Mouse (Mus musculus) liver, embryonic 14.5 days (tissue): ENCODE results near the gene Ndufaf2. TPM values are rescaled to one million over a fixed set of nuclear protein-coding genes. Genes with fewer than 3 reads are reported as not detected.

Source experiments
- ATAC-seq: fragments of 200-750 bp; cut with Nextera tagmentation; 2 replicates; pipeline ENCODE4 v1.8.0; 2017; ENCODE audit warnings: moderate number of reproducible peaks, mild to moderate bottlenecking, moderate library complexity; ENCODE audit not compliant: insufficient read depth
- DNase-seq, 3 experiments: peaks; one replicate each; pipeline ENCODE4 v3.0.0-alpha.2; 2012 to 2013; ENCODE audit warnings: low read depth in 3 of 3, low spot score in 3 of 3
- H3K27ac ChIP-seq: fragments of 300-500 bp; sonication (generic); 2 replicates; pipeline ENCODE4 v1.5.1; 2014; ENCODE audit warnings: moderate library complexity, mild to moderate bottlenecking, control low read depth, inconsistent platforms
- H3K27me3 ChIP-seq: fragments of 300-500 bp; sonication (generic); 2 replicates; pipeline ENCODE4 v1.6.1; 2014; ENCODE audit warnings: mild to moderate bottlenecking, low read length, moderate library complexity; ENCODE audit not compliant: control insufficient read depth, insufficient read depth
- H3K36me3 ChIP-seq: fragments of 300-500 bp; sonication (generic); replicated peaks from 2 replicates; pipeline ENCODE4 v1.6.1; 2014; ENCODE audit warnings: low read depth; ENCODE audit not compliant: control insufficient read depth, insufficient read depth
- H3K4me1 ChIP-seq, 2 experiments: fragments of 200-500 bp in 1 of 2; fragments of 300-500 bp in 1 of 2; sonication (generic) in 1 of 2; replicated peaks; 2 replicates each; pipeline ENCODE4 v1.6.1; 2012 to 2014; ENCODE audit warnings: antibody characterized with exemption in 1 of 2, inconsistent platforms in 1 of 2, low read length in 1 of 2; ENCODE audit not compliant: control insufficient read depth in 2 of 2, insufficient read depth in 2 of 2
- H3K4me2 ChIP-seq: fragments of 300-500 bp; sonication (generic); 2 replicates; pipeline ENCODE4 v1.6.1; 2014; ENCODE audit warnings: low read depth, mild to moderate bottlenecking, control low read depth, moderate library complexity
- H3K4me3 ChIP-seq, 2 experiments: fragments of 200-500 bp in 1 of 2; fragments of 300-500 bp in 1 of 2; sonication (generic) in 1 of 2; 2 replicates each; pipeline ENCODE4 v1.5.1; 2012 to 2014; ENCODE audit warnings: low read depth in 2 of 2, low read length in 2 of 2, mild to moderate bottlenecking in 2 of 2, control low read depth in 1 of 2, inconsistent platforms in 1 of 2, moderate library complexity in 1 of 2; ENCODE audit not compliant: insufficient read depth in 1 of 2
- H3K9ac ChIP-seq: fragments of 300-500 bp; sonication (generic); replicated peaks from 2 replicates; pipeline ENCODE4 v1.6.1; 2014; ENCODE audit warnings: mild to moderate bottlenecking, control low read depth, moderate library complexity
- H3K9me3 ChIP-seq: fragments of 300-500 bp; sonication (generic); 2 replicates; pipeline ENCODE4 v1.6.1; 2016; ENCODE audit warnings: low read length, mixed read lengths; ENCODE audit not compliant: control insufficient read depth
- CTCF ChIP-seq: IDR thresholded peaks from 2 replicates; pipeline ENCODE4 v1.5.1; 2016; ENCODE audit warnings: antibody characterized with exemption, low read depth, control low read depth
- EP300 ChIP-seq: IDR thresholded peaks from 2 replicates; pipeline ENCODE4 v1.6.1; 2016; ENCODE audit warnings: antibody characterized with exemption, low read depth
- WGBS: fragments of 180-500 bp; shearing (Covaris S2); extraction: QIAGEN DNeasy Blood & Tissue Kit; methylation state at CpG from one replicate; pipeline ENCODE4 v1.1.7; 2014; ENCODE audit not compliant: insufficient replicate concordance; 5-methylcytosine and 5-hydroxymethylcytosine counted together
- polyA plus RNA-seq, 2 experiments: library from polyadenylated mRNA; depleted of rRNA in 1 of 2; stranded (reverse) in 1 of 2; unstranded in 1 of 2; fragments of >200 nt; fragmentation: Nextera tagmentation in 1 of 2; extraction: Ambion mirVana in 1 of 2; gene quantifications; 2 replicates each; pipeline versions ENCODE4 v1.2.1 to v1.2.3; 2012 to 2014

Gene Ndufaf2
- polyA plus RNA-seq, 2 experiments, result 21.6 to 33.8 TPM

- Histone ChIP-seq H3K9ac (0 out of 2 replicates have a peak overlapping the region, but pooled peaks have one; percentile 3), H3K9me3 (no peaks in the 10 kb centered on the region), H3K4me3 (0 out of 4 replicates have a peak overlapping the region, but pooled peaks have one; percentile 4 to 10), H3K4me1 (peaks cover 9 to 23% of the 10 kb centered on the region in 2 experiments), H3K27ac (no peak overlapping the region), H3K27me3 (no peaks in the 10 kb centered on the region), H3K36me3 (peaks cover 11% of the 10 kb centered on the region), H3K4me2 (peak overlapping the region; percentile 100)
- no peak for ATAC-seq
- no peak for DNase-seq
- WGBS, result 36% methylated on average over 3 of the region's 3 CpGs
- TF ChIP-seq CTCF (no peak), EP300 (no peak)
Observed at GRCm38 (mm10) chr13:108045646-108046045, 112.8 kb downstream of the Ndufaf2 start.

GRCm38 (mm10) chr13:108044222-108044941, 114.0 kb downstream of the Ndufaf2 start, which contains the start of gene Smim15:
Smim15 (plus strand) TSS chr13:108044446.
- TF ChIP-seq EP300 (no peak), CTCF (no peak)
- DNase-seq, result peak; percentile 68 to 79 (median 73)
- H3K36me3 ChIP-seq, result peaks cover 11% of the 10 kb centered on the region
- peak within 1 kb of the TSS; percentile 80 for H3K27ac ChIP-seq
- H3K4me1 ChIP-seq, result peaks cover 9 to 24% of the 10 kb centered on the region in 2 experiments
- H3K4me2 ChIP-seq, result peak within 1 kb of the TSS; percentile 100
- no peaks in the 10 kb centered on the region for H3K9me3 ChIP-seq
- WGBS, result under 1% methylated on average over 71 of the region's 71 CpGs
- H3K4me3 ChIP-seq, result peak within 1 kb of the TSS; percentile 98 to 99
- H3K27me3 ChIP-seq, result no peaks in the 10 kb centered on the region
- ATAC-seq, result peak; percentile 96
- peak within 1 kb of the TSS; percentile 98 for H3K9ac ChIP-seq

GRCm38 (mm10) chr13:108043431-108044221, 114.8 kb downstream of the Ndufaf2 start:
- Histone ChIP-seq H3K27me3 (no peaks in the 10 kb centered on the region), H3K36me3 (peaks cover 11% of the 10 kb centered on the region), H3K27ac (peak overlapping the region; percentile 60), H3K4me1 (peaks cover 9 to 24% of the 10 kb centered on the region in 2 experiments), H3K9me3 (no peaks in the 10 kb centered on the region), H3K9ac (peak overlapping the region; percentile 85), H3K4me2 (peak overlapping the region; percentile 100), H3K4me3 (peak overlapping the region; percentile 57 to 98)
- TF ChIP-seq CTCF, result no peak
- no peak for TF ChIP-seq EP300
- peak in 2 of 3 experiments; percentile 26 to 28 for DNase-seq
- peak; percentile 30 for ATAC-seq
- 3% methylated on average over 23 of the region's 23 CpGs for WGBS

GRCm38 (mm10) chr13:108041358-108041757, 117.1 kb downstream of the Ndufaf2 start:
- Histone ChIP-seq H3K4me3 (no peak overlapping the region), H3K9me3 (no peaks in the 10 kb centered on the region), H3K36me3 (no peaks in the 10 kb centered on the region), H3K4me2 (no peak overlapping the region), H3K27me3 (no peaks in the 10 kb centered on the region), H3K4me1 (peaks cover 9 to 24% of the 10 kb centered on the region in 2 experiments), H3K9ac (no peak overlapping the region), H3K27ac (no peak overlapping the region)
- ATAC-seq, result no peak
- peak; percentile 14 to 49 (median 37) for DNase-seq
- 1% methylated on average over 7 of the region's 7 CpGs for WGBS
- TF ChIP-seq CTCF (peak; percentile 71), EP300 (no peak)

- no peak for DNase-seq
- no peak overlapping the region for H3K27ac ChIP-seq
- no peak overlapping the region for H3K9ac ChIP-seq
- H3K36me3 ChIP-seq, result no peaks in the 10 kb centered on the region
- H3K9me3 ChIP-seq, result no peaks in the 10 kb centered on the region
- no peak overlapping the region for H3K4me2 ChIP-seq
- ATAC-seq, result no peak
- H3K27me3 ChIP-seq, result no peaks in the 10 kb centered on the region
- peaks cover 9 to 18% of the 10 kb centered on the region in 2 experiments for H3K4me1 ChIP-seq
- 59% methylated on average over 3 of the region's 3 CpGs for WGBS
- TF ChIP-seq EP300 (no peak), CTCF (no peak)
- H3K4me3 ChIP-seq, result no peak overlapping the region
Observed at GRCm38 (mm10) chr13:108040451-108040850, 118.0 kb downstream of the Ndufaf2 start.
